Mouse (Mus musculus): Measurements from ENCODE around the gene Pex14. TPM values are rescaled to one million over a fixed set of nuclear protein-coding genes. Genes with fewer than 3 reads are reported as not detected.

Gene Pex14
- polyA plus RNA-seq, 1 experiment from 2014 or later: 67.3 TPM

DNA sequence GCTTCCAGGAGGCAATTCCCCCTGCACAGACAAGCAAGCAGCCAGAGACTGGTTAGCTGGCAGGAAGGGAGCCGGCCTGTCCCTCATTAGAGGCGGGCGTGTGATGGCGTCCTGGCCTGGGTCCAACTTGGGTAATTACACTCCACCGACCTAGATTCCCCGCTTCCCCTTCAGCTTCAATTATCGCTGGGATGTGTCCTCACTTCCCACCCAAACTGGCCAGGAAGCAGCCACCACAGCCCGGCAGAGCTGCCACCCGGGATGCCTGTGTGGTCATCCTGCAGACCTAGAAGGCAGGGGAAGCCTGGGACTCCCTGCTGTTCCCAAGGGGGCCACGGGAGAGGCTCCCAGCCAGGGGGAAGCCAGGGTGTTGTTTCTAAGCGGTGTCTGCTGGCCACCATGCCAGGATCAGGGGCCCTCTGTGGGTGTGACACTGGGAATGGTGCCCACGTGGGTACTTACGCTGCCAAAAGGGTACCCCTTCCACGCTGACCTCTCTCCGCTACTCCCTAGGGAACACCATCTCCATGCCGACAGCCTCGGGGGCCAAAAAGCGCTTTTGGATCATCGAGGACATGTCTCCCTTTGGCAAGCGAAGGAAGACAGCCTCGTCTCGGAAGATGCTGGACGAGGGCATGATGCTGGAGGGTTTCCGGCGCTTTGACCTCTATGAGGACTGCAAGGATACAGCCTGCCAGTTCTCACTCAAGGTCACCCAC, 148.6 kb downstream of the Pex14 start:
- Histone ChIP-seq H3K36me3 (ENCODE audit: insufficient read depth, low read length) (no peaks in the 10 kb centered on the region; the same call in 1 of the 2 replicates), H3K27ac (ENCODE audit: low read length) (no peak overlapping the region), H3K4me1 (ENCODE audit: insufficient read depth, low read length) (peaks cover 47% of the 10 kb centered on the region), H3K9ac (replicated peaks; ENCODE audit: low read length) (no peak overlapping the region), H3K4me2 (replicated peaks; ENCODE audit: low read depth, low read length) (no peak overlapping the region), H3K4me3 (ENCODE audit: low read length) (no peak overlapping the region), H3K27me3 (ENCODE audit: insufficient read depth, low read length) (peaks cover 32% of the 10 kb centered on the region), H3K9me3 (ENCODE audit: low read length) (no peaks in the 10 kb centered on the region)
- WGBS: 51% methylated on average over 25 of the region's 25 CpGs
- no peak for ATAC-seq (ENCODE audit: low FRiP score, low TSS enrichment)

DNA sequence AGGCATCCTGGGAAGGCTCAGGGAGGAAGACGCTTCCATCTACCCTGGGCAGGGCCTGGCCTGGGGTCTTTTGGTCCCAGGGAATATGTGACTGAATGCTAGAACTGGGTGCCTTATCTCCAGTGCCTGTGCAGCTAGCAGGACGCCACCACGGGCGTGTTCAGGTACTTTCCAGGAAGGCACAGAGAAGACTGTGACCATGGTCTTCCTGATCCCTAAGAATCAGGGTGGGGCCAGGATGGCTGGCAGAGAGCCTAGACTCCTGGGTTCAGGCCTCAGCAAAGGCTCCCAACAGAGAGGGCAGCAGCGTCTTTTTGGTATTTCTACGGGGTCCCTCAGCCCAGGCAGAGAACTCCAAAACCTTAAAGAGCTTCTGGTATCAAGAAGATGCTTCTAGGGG, 149.2 kb downstream of the Pex14 start:
- Histone ChIP-seq H3K36me3 (ENCODE audit: insufficient read depth, low read length) (no peaks in the 10 kb centered on the region; the same call in 1 of the 2 replicates), H3K9me3 (ENCODE audit: low read length) (no peaks in the 10 kb centered on the region), H3K27me3 (ENCODE audit: insufficient read depth, low read length) (peaks cover 32% of the 10 kb centered on the region), H3K4me2 (replicated peaks; ENCODE audit: low read depth, low read length) (no peak overlapping the region), H3K4me1 (ENCODE audit: insufficient read depth, low read length) (peaks cover 47% of the 10 kb centered on the region), H3K4me3 (ENCODE audit: low read length) (no peak overlapping the region), H3K27ac (ENCODE audit: low read length) (no peak overlapping the region), H3K9ac (replicated peaks; ENCODE audit: low read length) (no peak overlapping the region)
- 81% methylated on average over 6 of the region's 6 CpGs for WGBS
- no peak for ATAC-seq (ENCODE audit: low FRiP score, low TSS enrichment)

- 25% methylated on average over 10 of the region's 10 CpGs for WGBS
- Histone ChIP-seq H3K27ac (ENCODE audit: low read length) (peak overlapping the region; percentile 35), H3K4me3 (ENCODE audit: low read length) (no peak overlapping the region), H3K4me2 (replicated peaks; ENCODE audit: low read depth, low read length) (no peak overlapping the region), H3K36me3 (ENCODE audit: insufficient read depth, low read length) (peaks cover 3% of the 10 kb centered on the region; the same call in 1 of the 2 replicates), H3K27me3 (ENCODE audit: insufficient read depth, low read length) (peaks cover 23% of the 10 kb centered on the region), H3K9me3 (ENCODE audit: low read length) (no peaks in the 10 kb centered on the region), H3K4me1 (ENCODE audit: insufficient read depth, low read length) (peaks cover 42% of the 10 kb centered on the region), H3K9ac (replicated peaks; ENCODE audit: low read length) (no peak overlapping the region)
- peak; percentile 75 for ATAC-seq (ENCODE audit: low FRiP score, low TSS enrichment)
These were observed 151.8 kb downstream of the Pex14 start for GRCm38 (mm10) chr4:148947833-148948388.

DNA sequence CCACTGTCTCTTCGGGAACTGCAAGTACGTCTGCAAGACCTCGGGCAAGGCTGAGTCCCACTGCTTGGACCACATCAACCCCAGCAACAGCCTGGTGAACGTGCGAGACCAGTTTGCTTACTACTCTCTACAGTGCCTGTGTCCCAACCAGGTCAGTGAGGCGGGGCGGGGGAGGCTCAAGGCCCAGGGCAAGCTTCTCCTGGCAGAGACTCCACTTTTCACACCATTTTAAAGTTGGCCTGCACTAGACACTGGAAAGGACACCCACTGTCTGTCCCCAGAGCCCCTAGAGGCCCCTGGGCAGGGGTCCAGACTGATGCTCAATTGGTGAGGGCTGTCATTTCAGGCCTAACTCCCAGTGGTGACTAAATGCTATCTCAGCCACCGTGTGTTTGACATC, 153.6 kb downstream of the Pex14 start:
- peaks cover 31% of the 10 kb centered on the region for H3K4me1 ChIP-seq (ENCODE audit: insufficient read depth, low read length)
- WGBS: 86% methylated on average over 8 of the region's 8 CpGs

DNA sequence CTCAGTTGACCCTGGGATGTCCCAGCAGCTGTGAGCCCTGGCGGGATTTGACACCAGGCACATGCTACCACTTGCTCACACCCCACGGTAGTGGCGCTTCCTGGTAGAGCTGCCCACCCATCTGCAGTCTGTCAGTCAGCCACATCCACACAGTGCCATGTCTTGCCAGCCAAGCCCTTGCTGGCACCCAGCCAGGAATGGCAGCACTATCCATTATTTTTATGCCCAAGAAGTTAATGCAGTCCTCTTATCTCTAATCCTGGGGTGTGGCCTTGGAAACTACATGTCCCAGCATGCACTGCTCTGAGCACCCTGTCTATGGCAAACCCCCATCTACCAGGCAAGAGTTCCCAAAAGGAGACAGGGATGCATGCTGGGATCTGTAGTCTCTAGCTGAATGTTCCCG, 154.2 kb downstream of the Pex14 start:
- no peak for ATAC-seq (ENCODE audit: low FRiP score, low TSS enrichment)
- no peak overlapping the region for H3K4me3 ChIP-seq (ENCODE audit: low read length)
- 84% methylated on average over 4 of the region's 4 CpGs for WGBS
- no peaks in the 10 kb centered on the region for H3K9me3 ChIP-seq (ENCODE audit: low read length)
- peaks cover 4% of the 10 kb centered on the region; the same call in 1 of the 2 replicates for H3K27me3 ChIP-seq (ENCODE audit: insufficient read depth, low read length)
- peaks cover 3% of the 10 kb centered on the region; the same call in 1 of the 2 replicates for H3K36me3 ChIP-seq (ENCODE audit: insufficient read depth, low read length)
- peaks cover 32% of the 10 kb centered on the region for H3K4me1 ChIP-seq (ENCODE audit: insufficient read depth, low read length)
- no peak overlapping the region for H3K9ac ChIP-seq (replicated peaks; ENCODE audit: low read length)
- no peak overlapping the region for H3K4me2 ChIP-seq (replicated peaks; ENCODE audit: low read depth, low read length)
- no peak overlapping the region for H3K27ac ChIP-seq (ENCODE audit: low read length)

More for the DNA sequence above, 153.6 kb downstream of the Pex14 start:
- Histone ChIP-seq H3K4me3 (ENCODE audit: low read length) (no peak overlapping the region), H3K27me3 (ENCODE audit: insufficient read depth, low read length) (peaks cover 10% of the 10 kb centered on the region), H3K27ac (ENCODE audit: low read length) (no peak overlapping the region), H3K9ac (replicated peaks; ENCODE audit: low read length) (no peak overlapping the region), H3K9me3 (ENCODE audit: low read length) (no peaks in the 10 kb centered on the region), H3K36me3 (ENCODE audit: insufficient read depth, low read length) (peaks cover 3% of the 10 kb centered on the region; the same call in 1 of the 2 replicates), H3K4me2 (replicated peaks; ENCODE audit: low read depth, low read length) (no peak overlapping the region)
- no peak for ATAC-seq (ENCODE audit: low FRiP score, low TSS enrichment)

DNA sequence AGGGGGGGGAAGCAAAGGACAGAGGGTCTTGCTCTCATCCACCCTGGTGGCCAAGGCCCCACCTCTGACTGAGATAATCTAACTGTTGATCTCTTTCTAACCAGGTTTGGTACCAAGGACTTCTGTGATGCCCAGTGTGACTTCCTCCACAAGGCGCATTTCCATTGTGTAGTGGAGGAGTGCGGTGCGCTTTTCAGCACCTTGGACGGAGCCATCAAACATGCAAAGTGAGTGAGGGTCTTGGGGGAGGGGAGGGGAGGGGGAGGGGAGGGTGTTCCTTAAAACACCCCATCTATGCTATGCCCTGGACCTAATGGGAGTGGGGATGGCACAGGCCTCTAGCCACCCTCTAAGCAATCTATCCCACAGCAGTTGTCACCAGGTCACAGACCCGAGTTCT, 156.6 kb downstream of the Pex14 start:
- Histone ChIP-seq H3K27ac (ENCODE audit: low read length) (no peak overlapping the region), H3K4me1 (ENCODE audit: insufficient read depth, low read length) (peaks cover 38% of the 10 kb centered on the region), H3K4me2 (replicated peaks; ENCODE audit: low read depth, low read length) (no peak overlapping the region), H3K36me3 (ENCODE audit: insufficient read depth, low read length) (peaks cover 8% of the 10 kb centered on the region), H3K27me3 (ENCODE audit: insufficient read depth, low read length) (no peaks in the 10 kb centered on the region), H3K9ac (replicated peaks; ENCODE audit: low read length) (no peak overlapping the region), H3K4me3 (ENCODE audit: low read length) (no peak overlapping the region), H3K9me3 (ENCODE audit: low read length) (no peaks in the 10 kb centered on the region)
- 41% methylated on average over 5 of the region's 5 CpGs for WGBS
- no peak for ATAC-seq (ENCODE audit: low FRiP score, low TSS enrichment)

GRCm38 (mm10) chr4:148941321-148941720, 158.4 kb downstream of the Pex14 start:
- 47% methylated on average over 11 of the region's 11 CpGs for WGBS
- Histone ChIP-seq H3K9me3 (ENCODE audit: low read length) (no peaks in the 10 kb centered on the region), H3K27me3 (ENCODE audit: insufficient read depth, low read length) (no peaks in the 10 kb centered on the region), H3K4me2 (replicated peaks; ENCODE audit: low read depth, low read length) (peak overlapping the region; percentile 46), H3K4me1 (ENCODE audit: insufficient read depth, low read length) (peaks cover 27% of the 10 kb centered on the region), H3K4me3 (ENCODE audit: low read length) (no peak overlapping the region), H3K27ac (ENCODE audit: low read length) (peak overlapping the region; percentile 87), H3K36me3 (ENCODE audit: insufficient read depth, low read length) (peaks cover 8% of the 10 kb centered on the region), H3K9ac (replicated peaks; ENCODE audit: low read length) (peak overlapping the region; percentile 56)
- no peak for ATAC-seq (ENCODE audit: low FRiP score, low TSS enrichment)

DNA sequence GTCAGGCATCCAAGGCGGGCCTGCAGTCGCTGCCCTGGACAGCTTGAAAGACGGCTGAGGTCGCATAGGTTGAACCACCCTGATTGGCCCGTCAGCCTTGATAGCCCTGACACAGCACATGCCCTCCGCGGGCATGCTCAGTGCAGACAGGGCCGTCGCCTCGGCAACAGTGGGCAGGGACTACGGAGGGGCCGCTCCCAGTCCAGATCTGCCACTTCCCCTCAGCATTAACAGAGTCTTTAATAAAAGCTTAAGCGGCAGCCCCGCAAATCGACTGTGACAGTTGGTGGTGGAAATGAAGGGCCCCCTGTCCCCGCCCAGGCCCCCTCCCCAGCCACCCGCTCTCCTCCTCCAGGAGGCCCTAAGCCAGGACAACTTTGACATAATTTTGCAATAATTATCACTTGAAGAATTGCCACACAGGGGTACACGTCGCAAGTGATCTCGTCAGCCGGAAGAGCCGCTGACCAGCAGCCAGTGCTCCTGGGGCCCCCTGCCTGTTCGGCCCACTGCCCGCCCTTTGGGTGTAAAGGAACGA, 158.9 kb downstream of the Pex14 start:
- WGBS: 8% methylated on average over 25 of the region's 25 CpGs
- H3K9me3 ChIP-seq (ENCODE audit: low read length): no peaks in the 10 kb centered on the region
- no peaks in the 10 kb centered on the region for H3K27me3 ChIP-seq (ENCODE audit: insufficient read depth, low read length)
- peak overlapping the region; percentile 12; the same call in 1 of the 2 replicates for H3K4me3 ChIP-seq (ENCODE audit: low read length)
- H3K4me2 ChIP-seq (replicated peaks; ENCODE audit: low read depth, low read length): peak overlapping the region; percentile 46
- H3K27ac ChIP-seq (ENCODE audit: low read length): peak overlapping the region; percentile 87
- peak overlapping the region; percentile 56 for H3K9ac ChIP-seq (replicated peaks; ENCODE audit: low read length)
- peaks cover 28% of the 10 kb centered on the region for H3K4me1 ChIP-seq (ENCODE audit: insufficient read depth, low read length)
- peaks cover 8% of the 10 kb centered on the region for H3K36me3 ChIP-seq (ENCODE audit: insufficient read depth, low read length)
- ATAC-seq (ENCODE audit: low FRiP score, low TSS enrichment): peak; percentile 95

GRCm38 (mm10) chr4:148938546-148938945, 161.1 kb downstream of the Pex14 start:
- ATAC-seq (ENCODE audit: low FRiP score, low TSS enrichment): no peak
- Histone ChIP-seq H3K4me3 (ENCODE audit: low read length) (no peak overlapping the region), H3K4me1 (ENCODE audit: insufficient read depth, low read length) (peaks cover 38% of the 10 kb centered on the region), H3K9me3 (ENCODE audit: low read length) (no peaks in the 10 kb centered on the region), H3K9ac (replicated peaks; ENCODE audit: low read length) (no peak overlapping the region), H3K36me3 (ENCODE audit: insufficient read depth, low read length) (peaks cover 4% of the 10 kb centered on the region), H3K27ac (ENCODE audit: low read length) (no peak overlapping the region), H3K27me3 (ENCODE audit: insufficient read depth, low read length) (no peaks in the 10 kb centered on the region), H3K4me2 (replicated peaks; ENCODE audit: low read depth, low read length) (no peak overlapping the region)
- WGBS: 78% methylated on average over 26 of the region's 26 CpGs

DNA sequence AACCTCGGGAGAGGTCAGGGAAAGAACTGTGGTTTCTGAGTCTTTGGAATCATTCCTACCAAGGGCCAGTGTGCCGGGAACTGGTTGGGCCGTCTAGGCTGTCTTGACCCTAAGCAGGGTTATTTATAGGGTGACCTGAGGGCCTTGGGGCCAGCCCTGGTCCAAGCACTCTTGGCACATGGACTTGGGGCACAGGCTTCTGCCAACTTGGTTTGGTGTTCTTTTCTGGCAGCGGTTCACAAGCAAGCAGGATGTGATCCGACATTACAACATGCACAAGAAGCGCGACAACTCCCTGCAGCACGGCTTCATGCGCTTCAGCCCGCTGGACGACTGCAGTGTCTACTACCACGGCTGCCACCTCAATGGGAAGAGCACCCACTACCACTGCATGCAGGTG, 162.9 kb downstream of the Pex14 start:
- H3K4me3 ChIP-seq (ENCODE audit: low read length): no peak overlapping the region
- H3K27me3 ChIP-seq (ENCODE audit: insufficient read depth, low read length): no peaks in the 10 kb centered on the region
- no peak overlapping the region for H3K9ac ChIP-seq (replicated peaks; ENCODE audit: low read length)
- 85% methylated on average over 12 of the region's 12 CpGs for WGBS
- H3K9me3 ChIP-seq (ENCODE audit: low read length): no peaks in the 10 kb centered on the region
- H3K36me3 ChIP-seq (ENCODE audit: insufficient read depth, low read length): peaks cover 4% of the 10 kb centered on the region
- H3K27ac ChIP-seq (ENCODE audit: low read length): no peak overlapping the region
- peaks cover 38% of the 10 kb centered on the region for H3K4me1 ChIP-seq (ENCODE audit: insufficient read depth, low read length)
- no peak for ATAC-seq (ENCODE audit: low FRiP score, low TSS enrichment)
- no peak overlapping the region for H3K4me2 ChIP-seq (replicated peaks; ENCODE audit: low read depth, low read length)

Measured in kidney, embryonic 16.5 days (tissue).